Mouse (Mus musculus): Measurements from ENCODE around the gene Pjvk.
"Not testable (repeated sequence)": the region's sequence is repeated elsewhere in the genome, so short reads cannot be mapped to it uniquely, and the experiment has no call there.

Gene Pjvk

DNA sequence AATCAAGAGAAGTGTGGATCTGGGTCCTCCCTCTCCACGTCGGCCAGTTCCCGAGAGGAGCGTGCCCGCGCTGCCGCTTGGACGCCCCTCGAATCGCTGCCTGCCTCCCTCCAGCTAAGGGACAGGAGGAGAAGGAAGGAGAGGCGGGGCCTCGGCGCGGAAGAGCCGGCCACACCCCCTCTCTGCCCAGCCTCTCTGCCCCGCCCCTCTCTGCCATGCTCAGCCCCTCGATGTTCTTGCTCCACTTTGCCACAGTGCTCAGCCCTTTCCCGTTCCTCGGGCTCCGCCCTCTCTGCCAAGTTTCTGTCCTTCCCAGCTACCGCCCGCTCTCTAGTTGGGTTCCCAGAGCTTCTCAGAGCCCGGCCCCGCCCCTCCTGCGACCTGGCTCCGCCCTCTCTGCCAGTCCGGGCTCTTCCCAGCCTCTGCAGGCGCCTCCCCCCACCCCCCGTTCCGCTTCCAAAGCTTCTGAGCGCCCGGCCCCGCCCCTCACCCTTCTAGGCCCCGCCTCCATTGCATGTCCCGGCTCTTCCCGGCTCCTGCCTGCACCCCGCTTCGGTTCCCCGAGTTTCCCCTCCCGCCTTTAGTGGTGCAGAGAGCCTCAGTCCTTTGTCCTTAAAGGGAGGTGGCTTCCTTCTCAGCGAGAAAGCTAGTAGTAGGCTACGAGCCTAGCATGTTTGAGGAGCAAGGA is at the start of gene Pjvk, which contains the start of gene Prkra:
Gene Pjvk (plus strand): TSS at position 594 of the 688 bp plus-strand sequence.
Gene Prkra (minus strand): TSS at position 133 of the 688 bp plus-strand sequence.
- DNase-seq, result peak; percentile 99

DNA sequence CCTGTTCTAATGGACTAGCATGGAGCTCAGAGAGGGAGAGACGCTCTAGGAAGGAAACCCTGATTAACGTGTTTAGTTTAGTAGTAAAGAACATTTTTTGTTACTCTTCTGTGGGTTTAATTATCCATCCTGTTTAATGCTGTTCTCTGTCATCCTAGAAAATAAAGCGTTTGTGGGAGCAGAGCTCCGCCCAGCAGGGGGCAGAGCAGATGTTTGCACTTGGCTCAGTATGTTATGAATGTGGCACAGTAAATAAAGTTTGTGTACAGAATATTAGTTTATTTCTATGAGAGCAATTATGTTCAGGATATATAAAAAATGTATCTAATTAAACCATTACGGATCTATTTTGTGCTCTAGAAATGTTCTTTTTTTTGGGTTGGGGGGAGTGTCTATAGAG is 49.1 kb upstream of the Pjvk start:
- DNase-seq, result peak; percentile 16

DNA sequence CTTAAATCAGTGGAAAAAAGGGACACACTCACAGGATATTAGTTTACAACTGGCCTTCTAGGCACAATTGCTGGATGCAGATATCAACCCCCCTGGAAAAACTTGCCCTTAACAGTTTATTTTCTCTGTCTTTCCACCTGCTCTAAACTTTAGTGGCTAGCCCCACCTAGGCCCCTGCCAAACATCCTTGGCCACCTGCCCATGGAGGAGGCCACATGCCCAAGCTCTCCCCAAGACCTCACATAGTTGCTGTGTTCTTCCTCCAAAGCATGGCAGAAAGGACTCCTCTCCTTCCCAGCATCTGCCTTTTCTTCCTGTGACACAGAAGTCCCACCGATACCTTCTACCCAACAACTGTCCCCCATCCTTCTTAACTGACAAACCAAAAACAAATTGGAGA is 46.0 kb upstream of the Pjvk start:
- no peak for DNase-seq

DNA sequence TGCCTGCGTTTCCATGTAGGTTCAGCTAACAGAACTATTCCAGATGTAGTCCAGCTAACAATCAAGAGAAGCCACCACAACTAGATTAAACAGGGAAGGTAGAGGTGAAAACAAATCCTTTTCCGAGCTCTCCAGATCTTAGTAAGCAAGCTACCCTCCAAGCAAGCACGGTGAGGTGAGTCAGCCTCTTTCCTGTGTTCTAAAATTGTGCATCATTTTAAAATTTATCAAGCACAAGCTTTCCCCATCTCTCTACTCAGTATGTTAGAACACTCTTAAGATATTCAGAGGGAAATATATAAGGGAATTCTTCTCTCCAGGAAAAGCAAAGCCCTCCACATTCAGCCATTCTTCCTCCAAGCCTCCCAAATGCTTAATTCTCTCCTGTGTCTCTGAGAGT is 41.6 kb upstream of the Pjvk start:
- DNase-seq, result no peak

DNA sequence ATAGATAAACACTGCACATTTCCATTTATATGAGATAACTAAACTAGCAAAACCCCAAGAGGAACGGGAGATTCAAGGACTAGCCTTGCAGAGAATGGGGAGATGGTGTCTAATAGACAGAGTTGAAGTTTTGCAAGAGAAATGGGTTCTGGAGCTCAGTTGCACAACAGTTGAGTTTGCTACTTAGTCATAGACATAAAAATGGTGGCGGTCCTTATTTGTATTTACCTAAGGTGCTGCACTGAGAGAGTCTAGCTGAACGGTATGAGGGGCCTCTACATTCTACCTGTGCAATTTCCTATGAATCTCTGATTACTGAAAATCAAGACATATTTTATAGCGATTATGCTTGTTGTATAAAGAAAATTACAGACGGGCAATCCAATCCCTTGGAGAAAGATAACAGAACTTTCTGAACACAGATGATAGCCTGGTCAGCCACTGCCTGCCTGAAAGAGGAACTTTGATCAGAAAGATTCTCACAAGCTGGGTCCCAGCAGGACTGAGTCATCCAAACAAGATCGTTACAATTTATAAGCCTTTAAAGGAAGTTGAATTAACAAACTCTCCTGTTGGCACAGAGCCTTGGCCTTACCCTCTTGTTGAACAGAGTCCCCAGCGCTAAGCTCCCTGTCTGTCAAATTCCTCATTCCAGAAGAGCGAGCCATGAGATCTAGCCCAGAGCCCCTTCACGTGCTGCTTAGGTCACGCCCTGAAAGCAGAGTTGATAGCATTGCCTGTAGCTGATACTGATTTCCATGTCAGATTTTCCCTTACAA is 37.8 kb upstream of the Pjvk start:
- DNase-seq, result no peak

DNA sequence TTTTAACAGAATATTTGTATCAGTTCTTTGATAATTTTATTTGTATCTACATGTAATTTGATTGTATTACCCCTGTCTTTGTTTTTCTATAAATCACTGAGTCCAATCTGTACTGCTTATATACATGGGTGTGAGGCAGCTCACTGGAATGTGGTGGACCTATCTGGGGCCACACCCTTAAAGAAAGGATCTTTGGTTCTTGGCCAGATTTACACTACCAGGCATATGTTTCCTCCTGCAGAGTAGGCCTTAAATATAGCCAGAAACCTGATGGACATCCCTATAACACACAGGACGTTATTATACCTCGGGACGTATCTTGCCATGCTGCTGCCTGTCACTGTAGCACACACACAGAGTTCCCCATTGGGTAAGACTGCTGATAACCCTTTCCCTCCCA is 36.3 kb upstream of the Pjvk start:
- no peak for DNase-seq

DNA sequence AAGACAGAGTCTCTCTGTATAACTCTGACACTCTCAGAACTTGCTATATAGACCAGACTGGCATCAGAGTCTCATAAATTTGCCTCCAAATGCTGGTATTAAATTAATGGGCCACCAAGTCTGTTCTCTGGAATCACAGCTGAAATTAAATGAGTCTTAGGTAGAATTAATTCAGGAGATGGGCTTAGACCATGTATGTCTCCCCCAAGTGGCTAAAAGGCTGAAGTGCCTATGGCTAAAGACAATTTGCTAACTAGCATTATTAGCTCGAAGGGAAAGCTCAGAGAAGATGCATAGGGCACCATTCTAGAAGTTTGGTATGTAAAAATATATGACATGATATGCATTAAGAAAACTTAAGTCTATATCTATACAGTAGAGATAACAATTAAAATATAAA is 30.2 kb upstream of the Pjvk start:
- DNase-seq, result peak; percentile 19

DNA sequence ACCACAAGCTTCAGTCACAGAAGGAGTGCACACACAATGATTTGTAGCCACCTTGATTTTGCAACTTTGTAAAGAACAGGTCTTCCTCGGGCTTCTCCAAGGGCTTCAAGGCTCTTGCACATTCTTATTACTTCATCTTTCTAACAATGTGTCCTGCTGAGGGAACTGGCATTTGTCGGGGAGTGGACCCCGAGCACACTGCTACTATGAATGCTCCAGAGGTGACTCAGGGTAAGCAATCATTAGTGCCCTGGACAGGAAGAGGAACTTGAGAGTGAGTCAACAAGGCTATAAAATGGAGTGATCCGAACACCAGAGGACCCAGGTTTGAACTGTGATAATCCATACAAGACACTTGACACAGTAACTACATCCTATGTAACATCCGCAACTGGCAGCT is 28.1 kb upstream of the Pjvk start:
- no peak for DNase-seq

DNA sequence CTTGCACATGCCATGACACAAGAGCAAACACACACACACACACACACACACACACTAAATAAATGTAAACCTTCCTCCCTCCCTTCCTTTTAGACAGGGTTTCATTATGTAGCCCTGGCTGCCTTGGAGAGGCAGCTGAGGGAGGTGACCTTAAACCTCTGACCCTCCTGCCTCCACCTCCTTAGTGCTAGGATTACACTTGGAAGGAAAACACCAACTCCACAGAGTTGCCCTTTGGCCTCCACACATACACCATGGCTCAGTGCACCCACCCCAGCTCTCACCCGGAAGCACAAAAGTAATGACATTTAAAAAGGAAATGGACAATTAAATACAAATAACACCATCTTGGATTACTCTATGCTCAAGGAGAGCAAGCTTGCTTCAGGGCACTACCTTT is 26.6 kb upstream of the Pjvk start:
- DNase-seq, result no peak

DNA sequence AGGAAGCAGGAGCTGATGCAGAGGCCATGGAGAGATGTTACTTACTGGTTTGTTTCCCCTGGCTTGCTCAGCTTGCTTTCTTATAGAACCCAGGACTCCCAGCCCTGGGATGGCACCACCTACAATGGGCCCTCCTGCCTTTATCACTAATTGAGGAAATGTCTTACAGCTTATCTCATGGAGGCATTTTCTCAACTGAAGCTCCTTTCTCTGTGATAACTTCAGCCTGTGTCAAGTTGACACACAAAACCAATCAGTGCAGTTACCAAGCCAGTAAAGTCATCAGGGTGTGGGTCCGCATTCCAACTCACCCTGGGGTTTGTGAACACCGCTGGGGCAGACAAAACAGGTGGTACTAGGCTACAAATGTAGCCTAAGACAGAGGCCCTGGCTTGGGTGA is 26.0 kb upstream of the Pjvk start:
- DNase-seq, result not testable (repeated sequence)

DNA sequence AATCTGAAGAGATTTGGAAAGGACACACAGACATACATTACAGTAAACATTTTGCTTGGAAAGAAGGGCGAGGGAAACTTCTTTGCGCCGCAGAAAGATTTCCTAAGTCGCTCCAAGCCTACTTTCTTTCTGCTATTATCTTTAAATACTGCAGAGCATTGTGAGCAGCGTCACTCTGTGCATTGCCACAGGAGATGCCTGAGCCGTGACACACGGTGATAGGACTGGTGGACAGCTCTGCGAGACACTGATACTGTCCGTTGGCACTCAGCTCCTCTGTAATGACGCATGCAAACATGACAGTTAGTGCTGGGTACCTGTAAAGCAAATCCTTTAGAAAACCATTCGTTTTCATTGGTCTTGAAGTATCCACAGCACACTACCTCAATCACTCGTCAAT is 18.0 kb upstream of the Pjvk start:
- DNase-seq, result no peak

DNA sequence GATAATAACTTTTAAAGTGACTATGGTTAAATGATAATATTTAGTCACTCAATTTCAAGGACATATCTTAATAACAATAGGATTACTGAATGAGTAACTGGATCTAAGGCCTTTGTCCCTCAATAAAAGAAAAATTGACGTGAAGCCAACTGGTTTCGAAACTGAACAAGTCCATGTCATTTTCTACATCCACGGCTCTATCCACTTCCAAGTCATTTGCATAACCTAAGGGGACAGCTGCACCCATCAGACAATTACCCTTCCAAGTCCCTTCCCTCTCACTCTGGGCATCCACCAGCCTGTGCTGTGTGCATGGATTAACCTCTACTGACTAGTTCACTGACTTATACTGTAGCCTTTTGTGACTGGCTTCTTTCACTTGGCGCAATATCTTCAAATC is 16.7 kb upstream of the Pjvk start:
- no peak for DNase-seq

DNA sequence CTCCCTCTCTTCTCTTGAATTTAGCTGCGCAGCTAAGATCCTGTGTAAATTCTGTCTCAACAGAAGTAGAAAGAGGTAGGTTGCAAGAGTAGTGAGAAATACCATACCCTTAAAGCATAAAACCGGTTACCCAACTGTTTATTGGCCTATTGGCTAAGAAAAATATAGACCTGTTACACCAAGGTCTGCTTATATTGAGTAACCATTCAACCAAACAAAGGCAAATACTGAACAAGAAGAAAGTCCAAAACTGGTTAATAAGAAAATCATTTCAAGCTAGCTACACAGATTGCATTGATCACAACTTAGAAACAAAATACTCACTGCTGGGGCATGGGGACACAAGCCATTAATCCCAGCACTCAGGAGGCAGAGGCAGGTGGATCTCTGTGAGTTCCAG is 8.6 kb upstream of the Pjvk start:
- DNase-seq, result no peak

DNA sequence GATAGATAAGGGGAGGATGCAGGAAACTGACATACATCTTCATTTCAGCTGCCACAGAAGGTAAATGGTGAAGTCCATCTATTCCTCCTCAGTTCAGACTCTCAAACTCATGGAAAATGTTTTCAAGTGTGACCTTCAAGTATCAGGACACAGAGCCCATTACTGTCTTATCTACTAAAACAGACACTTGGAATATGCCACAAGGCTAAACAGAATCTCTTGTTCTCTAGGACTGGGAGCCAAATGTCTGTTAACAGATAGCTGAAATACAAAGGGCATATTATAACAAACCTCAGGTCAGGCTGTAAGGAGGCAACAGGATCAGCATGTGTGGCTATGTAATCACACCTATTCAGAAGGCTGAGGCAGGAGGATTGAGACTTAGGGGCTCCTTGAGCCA is 4.5 kb upstream of the Pjvk start:
- DNase-seq, result no peak

DNA sequence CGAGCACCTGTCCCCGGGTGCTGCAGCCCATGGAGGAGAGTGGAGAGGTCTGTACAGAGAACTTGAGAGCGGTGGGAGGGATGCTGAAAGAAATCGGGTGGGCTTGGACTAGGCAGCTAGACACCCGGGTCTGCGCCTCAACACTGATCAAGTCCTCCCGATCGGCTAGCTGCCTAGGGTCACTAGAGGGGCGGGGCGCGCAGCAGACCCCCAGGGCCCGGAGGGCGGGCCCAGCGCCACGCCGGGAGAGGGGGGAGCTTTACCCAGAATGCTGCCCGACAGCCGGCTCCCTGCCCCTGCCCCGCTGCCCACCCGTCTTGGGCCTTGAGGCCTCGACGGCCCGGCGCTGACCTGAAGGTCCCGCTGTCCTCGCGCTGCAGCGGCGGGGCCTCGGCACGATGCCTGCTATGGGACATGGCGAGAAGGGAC is 821 bp upstream of the Pjvk start:
- no peak for DNase-seq

DNA sequence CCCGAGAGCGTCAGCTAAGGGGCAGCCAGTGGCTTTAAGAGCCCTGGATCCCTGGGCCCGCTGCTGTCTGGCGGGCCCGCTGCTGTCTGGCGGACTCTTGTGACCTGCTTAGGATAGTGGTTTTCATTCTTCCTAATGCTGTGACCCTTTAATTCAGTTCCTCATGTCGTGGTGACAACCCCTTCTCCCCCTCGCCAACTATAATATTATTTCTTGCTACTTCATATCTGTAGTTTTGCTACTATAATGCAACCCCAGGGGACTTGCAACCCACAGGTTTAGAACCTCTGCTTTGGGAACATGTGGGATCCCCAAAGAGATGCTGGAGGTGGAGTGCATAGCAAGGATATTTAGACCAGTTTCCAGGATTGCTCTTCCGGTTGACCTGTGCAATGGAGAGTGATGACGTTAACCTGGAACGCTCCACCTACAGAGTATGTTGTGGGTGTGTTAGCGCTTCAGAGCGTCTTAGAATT is 428 bp downstream of the Pjvk start:
- DNase-seq, result no peak

DNA sequence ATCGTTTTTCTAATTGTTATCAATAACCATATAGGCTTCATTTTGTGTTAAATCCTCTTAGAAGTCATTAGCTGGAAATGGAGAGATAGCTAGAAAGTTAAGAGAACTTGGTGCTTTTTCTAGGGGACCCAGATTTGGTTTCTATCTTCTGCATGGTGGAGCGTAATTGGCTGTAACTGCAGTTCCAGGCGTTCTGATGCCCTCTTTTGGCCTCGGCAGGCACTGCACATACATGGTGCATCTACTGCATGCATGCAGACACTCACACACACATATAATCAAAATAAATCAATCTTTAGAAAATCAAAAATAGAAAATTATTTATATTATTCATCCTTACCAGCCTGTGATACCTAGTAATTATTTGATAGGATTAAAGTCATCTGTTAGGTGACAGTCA is 4.8 kb downstream of the Pjvk start:
- no peak for DNase-seq

DNA sequence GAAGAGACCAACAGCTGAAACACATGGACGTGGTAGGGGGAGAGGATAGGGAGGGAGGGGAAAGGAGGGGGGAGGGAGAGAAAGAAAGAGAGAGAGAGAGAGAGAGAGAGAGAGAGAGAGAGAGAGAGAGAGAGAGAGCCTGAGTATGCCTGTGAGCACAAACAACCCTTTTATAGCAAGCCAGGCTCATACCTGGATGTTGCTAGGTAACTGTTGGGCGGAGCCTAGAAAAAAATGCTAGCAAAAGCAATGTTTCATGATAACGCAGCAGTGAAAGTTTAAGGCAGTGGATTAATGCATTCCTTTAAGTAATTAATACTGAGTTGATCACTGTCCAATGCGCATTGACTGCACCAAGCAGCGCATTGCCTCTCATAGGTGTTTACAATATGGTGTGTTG is 6.4 kb downstream of the Pjvk start:
- no peak for DNase-seq

DNA sequence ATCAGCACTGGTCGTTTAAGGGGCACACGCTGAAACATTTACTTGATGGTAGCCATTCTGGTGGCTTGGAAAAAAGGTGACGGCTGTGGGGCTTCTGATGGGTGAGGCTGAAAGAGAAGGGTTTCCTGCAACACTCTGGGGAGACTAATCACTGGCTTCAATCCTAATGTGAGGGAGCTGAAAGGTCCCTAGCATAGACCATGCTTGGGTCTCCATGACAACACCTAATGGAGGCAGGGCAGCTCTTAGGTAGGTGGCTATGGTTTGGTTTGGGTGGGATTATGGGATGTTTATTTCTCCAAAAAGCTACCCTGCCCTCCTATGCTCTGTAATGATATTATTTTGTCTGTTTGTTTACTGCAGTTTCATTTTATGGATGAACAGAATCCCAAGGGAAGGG is 7.2 kb downstream of the Pjvk start:
- DNase-seq, result no peak

DNA sequence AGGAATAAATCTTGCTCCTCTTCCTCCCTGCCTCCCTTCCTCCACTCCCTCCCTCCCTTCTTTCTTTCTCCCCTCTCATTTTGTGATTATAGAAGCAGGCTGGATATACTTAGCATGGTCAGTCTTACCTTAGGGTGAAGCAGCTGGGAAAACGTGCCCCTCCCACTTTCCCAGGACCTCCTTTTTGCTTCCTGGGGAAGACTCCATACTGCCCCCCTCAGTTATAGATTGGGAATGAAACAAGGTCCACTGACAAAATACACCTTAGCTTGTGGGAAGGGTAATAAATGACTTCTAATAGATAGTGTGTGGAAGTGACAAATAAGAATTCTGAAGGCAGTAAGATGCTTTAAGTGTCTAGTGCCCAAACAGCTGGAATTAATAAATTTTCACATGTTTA is 7.7 kb downstream of the Pjvk start:
- no peak for DNase-seq

DNA sequence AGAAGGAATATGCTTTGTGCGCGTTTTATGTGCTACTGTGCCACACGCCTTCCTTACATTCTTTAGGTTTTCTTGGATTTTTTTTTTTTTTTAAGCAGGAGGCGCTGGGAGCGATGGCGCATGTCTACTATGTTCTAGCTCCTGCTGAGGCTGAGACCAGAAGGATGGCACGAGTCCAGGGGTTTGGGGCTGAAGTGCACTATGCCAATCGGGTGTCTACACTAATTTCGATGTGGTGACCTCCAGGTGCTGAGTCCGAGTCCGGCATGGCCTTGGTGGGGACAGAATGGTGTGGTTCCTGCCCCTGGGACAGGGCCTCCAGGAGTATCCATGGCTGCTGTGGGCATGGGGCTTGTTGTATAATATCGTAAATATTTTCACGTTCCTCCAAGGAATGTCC is 10.3 kb downstream of the Pjvk start:
- DNase-seq, result no peak

DNA sequence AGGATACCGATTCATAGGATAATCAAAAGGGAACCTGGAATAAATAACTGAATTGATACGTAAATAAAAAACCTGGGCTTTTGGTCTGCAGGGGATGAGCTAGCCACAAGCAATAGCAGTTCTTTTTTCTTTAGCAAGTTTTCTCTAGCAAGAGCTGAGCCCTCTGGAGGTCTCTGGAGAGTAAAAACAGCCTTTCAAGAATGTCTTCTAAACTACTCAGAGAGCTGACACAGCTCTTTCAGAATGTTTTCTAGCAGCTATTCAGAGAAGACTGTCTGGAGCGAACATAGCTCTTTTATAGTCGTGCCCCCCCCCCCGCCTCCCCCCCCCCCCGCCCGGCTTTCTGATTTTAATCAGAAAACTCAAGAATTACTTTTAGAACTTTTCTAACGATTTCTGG is 11.1 kb downstream of the Pjvk start:
- no peak for DNase-seq

DNA sequence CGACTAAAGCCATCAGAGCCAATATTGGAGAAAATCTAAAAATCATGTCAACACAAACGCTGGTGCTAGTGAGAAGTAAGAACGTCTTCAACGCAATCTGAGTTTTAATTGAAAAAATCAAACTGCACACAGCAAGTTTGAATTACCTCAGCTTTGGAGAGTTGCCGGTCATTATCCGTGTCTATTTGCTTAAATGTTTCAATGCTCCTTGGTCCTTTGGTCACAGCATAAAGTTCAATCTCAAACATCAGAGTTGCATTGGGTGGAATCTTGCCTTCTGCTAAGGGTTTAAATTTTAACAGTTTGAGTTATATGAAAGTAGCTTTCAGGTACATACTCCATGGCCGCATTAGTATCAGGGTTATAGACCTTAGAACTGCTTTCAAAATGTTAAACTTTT is 17.3 kb downstream of the Pjvk start:
- no peak for DNase-seq

DNA sequence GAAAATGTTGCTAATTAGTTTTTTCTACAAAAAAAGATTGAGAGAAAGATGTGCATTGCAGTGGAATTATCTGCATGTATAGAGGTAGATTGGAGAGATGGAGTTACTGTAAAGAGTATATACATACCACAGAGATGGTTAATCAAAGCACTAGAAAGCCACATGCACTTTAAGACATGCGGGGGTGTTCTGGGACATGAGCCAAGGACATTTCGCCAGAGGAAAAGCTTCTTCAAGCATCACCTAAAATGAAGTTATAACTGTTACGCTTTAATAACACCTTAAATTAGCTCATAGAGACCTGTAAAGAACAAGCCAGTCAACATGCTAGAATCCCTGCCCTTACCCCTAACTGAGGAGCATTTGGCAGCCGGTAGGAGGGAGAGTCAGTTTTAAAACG is 18.9 kb downstream of the Pjvk start:
- DNase-seq, result no peak

DNA sequence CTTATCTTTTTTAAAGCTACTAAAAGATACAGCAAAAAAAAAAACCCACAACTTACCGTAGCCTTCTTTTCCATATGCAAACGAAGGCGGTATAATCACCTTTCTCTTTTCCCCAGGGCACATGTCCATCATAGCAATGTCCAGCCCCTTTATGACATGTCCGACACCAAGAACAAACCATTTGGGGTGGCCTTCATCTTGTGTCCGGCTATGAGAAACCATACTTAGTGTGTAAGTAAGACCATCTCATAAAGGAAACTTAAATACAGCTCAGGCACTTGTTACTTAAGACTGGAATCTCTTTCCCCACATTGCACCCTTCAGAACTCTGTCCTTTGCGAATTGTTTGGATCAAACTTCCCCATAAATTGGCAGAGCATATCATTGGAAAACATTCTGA is 23.4 kb downstream of the Pjvk start:
- no peak for DNase-seq

All from right cerebral cortex, postnatal 14 days (tissue).